Mouse (Mus musculus): ENCODE data around the gene Camk1g. TPM values are rescaled to one million over a fixed set of nuclear protein-coding genes. Genes with fewer than 3 reads are reported as not detected.

Camk1g gene
- polyA plus RNA-seq, 1 experiment from 2014 or later: 9.4 TPM

DNA sequence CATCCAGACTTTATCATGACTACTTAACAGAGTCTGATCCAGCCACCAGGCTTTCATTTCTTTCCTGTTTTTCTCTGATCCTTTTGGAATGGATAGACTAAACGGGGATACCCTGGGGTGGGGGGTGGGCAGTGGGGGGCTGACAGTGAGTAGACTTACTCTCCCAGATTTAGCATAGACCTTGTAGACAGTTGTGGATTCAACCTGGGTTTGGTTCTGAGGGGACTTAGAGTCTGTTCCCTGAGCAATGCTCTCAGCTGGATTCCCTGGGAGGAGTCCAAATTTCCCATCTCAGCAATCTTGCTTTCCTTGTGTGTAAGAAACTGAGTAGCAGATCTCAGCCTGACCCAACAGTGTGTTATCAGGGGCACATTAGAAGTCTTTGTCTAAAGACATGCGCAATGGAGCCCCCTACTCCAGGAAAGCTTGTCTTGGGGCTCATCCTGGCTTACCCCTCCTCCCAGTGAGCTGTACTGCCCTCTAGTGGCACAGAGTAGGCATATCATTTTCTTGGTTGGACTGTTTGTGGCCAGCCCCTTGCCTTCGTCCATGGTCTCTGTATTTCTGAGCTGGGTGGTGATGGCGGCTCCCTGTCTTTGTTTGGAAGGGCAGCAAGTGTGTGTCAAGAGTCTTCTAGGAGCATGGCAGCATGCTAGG lies 6.5 kb upstream of the Camk1g start:
- Histone ChIP-seq H3K4me2 (ENCODE audit: low read length) (no peak overlapping the region), H3K36me3 (ENCODE audit: control insufficient read depth, insufficient read depth, low read length) (no peaks in the 10 kb centered on the region), H3K27ac (replicated peaks in 1 of 2; ENCODE audit: control insufficient read depth in 1 of 2, insufficient read depth in 1 of 2, low read depth in 2 of 2, low read length in 2 of 2) (no peak overlapping the region), H3K4me1 (ENCODE audit: control insufficient read depth in 2 of 2, insufficient read depth in 2 of 2, low read length in 2 of 2) (peaks cover 6 to 12% of the 10 kb centered on the region in 2 experiments), H3K4me3 (ENCODE audit: control insufficient read depth in 1 of 2, insufficient read depth in 1 of 2, low read depth in 1 of 2, low read length in 2 of 2) (no peak overlapping the region), H3K9ac (ENCODE audit: low read length) (no peak overlapping the region), H3K9me3 (ENCODE audit: control insufficient read depth, low read length) (no peaks in the 10 kb centered on the region), H3K27me3 (ENCODE audit: control insufficient read depth, insufficient read depth, low read length) (no peaks in the 10 kb centered on the region)
- 23% methylated on average over 4 of the region's 4 CpGs for WGBS
- peak; percentile 52; the same call in 1 of the 2 replicates for ATAC-seq (ENCODE audit: insufficient number of reproducible peaks, insufficient read depth, low FRiP score, low read depth)

DNA sequence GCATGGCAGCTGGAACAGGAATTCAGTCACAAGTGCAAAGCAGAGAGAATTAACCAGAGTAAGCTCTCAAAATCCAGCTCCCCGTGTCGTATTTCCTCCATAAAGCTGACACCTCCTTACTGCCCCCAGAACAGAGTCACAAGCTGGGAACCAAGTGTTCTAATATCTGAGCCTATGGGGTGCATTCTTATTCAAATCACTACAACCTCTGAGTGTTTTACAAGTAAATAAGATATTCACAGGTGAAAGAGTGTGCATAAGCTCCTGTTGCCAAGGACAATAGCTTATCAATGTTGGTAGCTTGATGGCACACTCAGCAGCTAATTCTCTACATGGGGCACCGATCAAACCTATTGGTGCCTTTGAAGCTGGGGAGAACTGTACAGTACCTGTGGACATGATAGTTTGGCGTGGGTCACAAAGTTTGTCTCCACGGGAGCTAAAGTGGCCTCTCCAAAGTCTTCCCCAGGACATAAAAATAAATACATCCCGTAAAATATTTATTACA lies 3.9 kb upstream of the Camk1g start:
- WGBS: 82% methylated on average over 6 of the region's 6 CpGs

DNA sequence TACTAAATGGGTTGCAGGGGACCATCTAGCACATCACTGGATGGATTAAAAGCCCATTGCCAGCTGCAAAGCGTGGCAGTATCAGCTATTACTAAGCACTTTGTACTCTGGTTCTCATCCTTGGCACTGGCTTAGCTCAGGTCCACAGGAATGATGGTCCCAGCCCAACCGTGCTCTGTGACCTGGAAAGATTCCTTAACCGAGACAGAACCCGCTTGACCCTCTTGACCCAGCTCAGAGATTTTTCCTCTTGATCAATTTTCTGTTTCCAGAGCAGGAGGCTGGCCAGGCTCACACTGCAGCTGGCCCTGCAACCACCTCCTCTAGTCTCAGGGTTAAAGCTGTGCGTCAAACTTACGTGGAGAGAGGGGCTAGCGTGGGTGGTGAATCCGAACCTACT lies 1.0 kb downstream of the Camk1g start:
- Histone ChIP-seq H3K27ac (replicated peaks in 1 of 2; ENCODE audit: control insufficient read depth in 1 of 2, insufficient read depth in 1 of 2, low read depth in 2 of 2, low read length in 2 of 2) (0 out of 4 replicates have a peak overlapping the region, but pooled peaks of 1 of the 2 experiments have one; percentile 60), H3K4me3 (ENCODE audit: control insufficient read depth in 1 of 2, insufficient read depth in 1 of 2, low read depth in 1 of 2, low read length in 2 of 2) (peak overlapping the region; percentile 49 to 58), H3K9me3 (ENCODE audit: control insufficient read depth, low read length) (no peaks in the 10 kb centered on the region), H3K27me3 (ENCODE audit: control insufficient read depth, insufficient read depth, low read length) (no peaks in the 10 kb centered on the region; the same call in 1 of the 2 replicates), H3K9ac (ENCODE audit: low read length) (peak overlapping the region; percentile 77), H3K4me1 (ENCODE audit: control insufficient read depth in 2 of 2, insufficient read depth in 2 of 2, low read length in 2 of 2) (peaks cover 27 to 34% of the 10 kb centered on the region in 2 experiments), H3K36me3 (ENCODE audit: control insufficient read depth, insufficient read depth, low read length) (no peaks in the 10 kb centered on the region), H3K4me2 (ENCODE audit: low read length) (peak overlapping the region; percentile 77)
- WGBS: 52% methylated on average over 8 of the region's 8 CpGs
- ATAC-seq (ENCODE audit: insufficient number of reproducible peaks, insufficient read depth, low FRiP score, low read depth): no peak

More for the DNA sequence above, 3.9 kb upstream of the Camk1g start:
- ATAC-seq (ENCODE audit: insufficient number of reproducible peaks, insufficient read depth, low FRiP score, low read depth): no peak
- Histone ChIP-seq H3K9me3 (ENCODE audit: control insufficient read depth, low read length) (no peaks in the 10 kb centered on the region), H3K4me2 (ENCODE audit: low read length) (no peak overlapping the region), H3K4me3 (ENCODE audit: control insufficient read depth in 1 of 2, insufficient read depth in 1 of 2, low read depth in 1 of 2, low read length in 2 of 2) (no peak overlapping the region), H3K4me1 (ENCODE audit: control insufficient read depth in 2 of 2, insufficient read depth in 2 of 2, low read length in 2 of 2) (peaks cover 19 to 24% of the 10 kb centered on the region in 2 experiments), H3K27me3 (ENCODE audit: control insufficient read depth, insufficient read depth, low read length) (no peaks in the 10 kb centered on the region), H3K9ac (ENCODE audit: low read length) (no peak overlapping the region), H3K36me3 (ENCODE audit: control insufficient read depth, insufficient read depth, low read length) (no peaks in the 10 kb centered on the region), H3K27ac (replicated peaks in 1 of 2; ENCODE audit: control insufficient read depth in 1 of 2, insufficient read depth in 1 of 2, low read depth in 2 of 2, low read length in 2 of 2) (no peak overlapping the region)

DNA sequence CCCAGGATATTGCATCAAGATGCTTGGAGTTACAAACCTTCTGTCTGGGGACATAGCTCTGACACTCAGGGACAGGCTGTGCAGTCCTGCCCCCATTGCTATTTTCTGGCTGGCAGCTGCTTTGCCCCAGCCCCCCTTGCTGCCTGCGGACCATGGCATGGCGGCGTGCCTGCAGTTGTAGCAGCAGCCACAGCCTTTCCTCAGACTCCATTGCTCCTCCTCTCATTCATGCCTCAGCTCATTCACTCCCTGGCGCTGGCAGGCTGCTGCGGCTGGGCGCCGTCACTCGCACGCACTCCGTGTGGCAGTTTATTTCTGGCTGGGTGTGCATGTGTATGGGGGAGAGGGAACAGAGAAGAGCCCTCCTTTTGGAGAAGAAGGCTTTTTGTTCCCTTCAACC lies 2.0 kb downstream of the Camk1g start:
- 24% methylated on average over 10 of the region's 10 CpGs for WGBS
- no peak overlapping the region; a peak in 1 of 4 replicates for H3K4me3 ChIP-seq (ENCODE audit: control insufficient read depth in 1 of 2, insufficient read depth in 1 of 2, low read depth in 1 of 2, low read length in 2 of 2)
- H3K27me3 ChIP-seq (ENCODE audit: control insufficient read depth, insufficient read depth, low read length): no peaks in the 10 kb centered on the region; the same call in 1 of the 2 replicates
- ATAC-seq (ENCODE audit: insufficient number of reproducible peaks, insufficient read depth, low FRiP score, low read depth): peak; percentile 59
- H3K9me3 ChIP-seq (ENCODE audit: control insufficient read depth, low read length): no peaks in the 10 kb centered on the region
- no peaks in the 10 kb centered on the region for H3K36me3 ChIP-seq (ENCODE audit: control insufficient read depth, insufficient read depth, low read length)
- peak overlapping the region; percentile 62 for H3K9ac ChIP-seq (ENCODE audit: low read length)
- H3K4me1 ChIP-seq (ENCODE audit: control insufficient read depth in 2 of 2, insufficient read depth in 2 of 2, low read length in 2 of 2): peaks cover 27 to 34% of the 10 kb centered on the region in 2 experiments
- H3K4me2 ChIP-seq (ENCODE audit: low read length): peak overlapping the region; percentile 53
- H3K27ac ChIP-seq (replicated peaks in 1 of 2; ENCODE audit: control insufficient read depth in 1 of 2, insufficient read depth in 1 of 2, low read depth in 2 of 2, low read length in 2 of 2): peak overlapping the region; percentile 34 to 69

DNA sequence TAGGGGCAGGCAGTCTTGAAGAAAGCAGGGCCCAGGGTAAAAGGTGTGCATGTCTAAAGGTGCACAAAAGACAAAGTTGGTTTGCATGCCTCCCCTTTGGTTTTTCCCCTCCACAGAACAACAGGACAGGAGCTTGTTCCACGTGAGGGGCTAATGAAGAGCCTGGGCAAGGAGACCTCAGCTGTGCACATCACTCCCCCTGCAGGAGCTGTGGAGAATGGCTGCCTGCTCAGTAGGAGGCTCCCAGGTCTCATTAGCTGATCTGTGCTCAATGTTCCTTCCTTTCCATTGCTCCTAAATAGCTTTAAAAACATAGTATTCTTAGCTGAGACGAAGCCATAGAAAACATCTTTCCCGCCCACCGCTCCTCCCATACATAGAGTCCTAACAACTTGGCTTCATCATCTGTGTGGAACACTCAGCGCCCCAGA lies 6.3 kb downstream of the Camk1g start:
- Histone ChIP-seq H3K4me3 (ENCODE audit: control insufficient read depth in 1 of 2, insufficient read depth in 1 of 2, low read depth in 1 of 2, low read length in 2 of 2) (no peak overlapping the region), H3K9me3 (ENCODE audit: control insufficient read depth, low read length) (no peaks in the 10 kb centered on the region), H3K4me1 (ENCODE audit: control insufficient read depth in 2 of 2, insufficient read depth in 2 of 2, low read length in 2 of 2) (peaks cover 17 to 19% of the 10 kb centered on the region in 2 experiments), H3K27me3 (ENCODE audit: control insufficient read depth, insufficient read depth, low read length) (no peaks in the 10 kb centered on the region; the same call in 1 of the 2 replicates), H3K27ac (replicated peaks in 1 of 2; ENCODE audit: control insufficient read depth in 1 of 2, insufficient read depth in 1 of 2, low read depth in 2 of 2, low read length in 2 of 2) (no peak overlapping the region), H3K36me3 (ENCODE audit: control insufficient read depth, insufficient read depth, low read length) (no peaks in the 10 kb centered on the region), H3K9ac (ENCODE audit: low read length) (no peak overlapping the region), H3K4me2 (ENCODE audit: low read length) (no peak overlapping the region)
- 63% methylated on average over 5 of the region's 5 CpGs for WGBS
- no peak for ATAC-seq (ENCODE audit: insufficient number of reproducible peaks, insufficient read depth, low FRiP score, low read depth)

DNA sequence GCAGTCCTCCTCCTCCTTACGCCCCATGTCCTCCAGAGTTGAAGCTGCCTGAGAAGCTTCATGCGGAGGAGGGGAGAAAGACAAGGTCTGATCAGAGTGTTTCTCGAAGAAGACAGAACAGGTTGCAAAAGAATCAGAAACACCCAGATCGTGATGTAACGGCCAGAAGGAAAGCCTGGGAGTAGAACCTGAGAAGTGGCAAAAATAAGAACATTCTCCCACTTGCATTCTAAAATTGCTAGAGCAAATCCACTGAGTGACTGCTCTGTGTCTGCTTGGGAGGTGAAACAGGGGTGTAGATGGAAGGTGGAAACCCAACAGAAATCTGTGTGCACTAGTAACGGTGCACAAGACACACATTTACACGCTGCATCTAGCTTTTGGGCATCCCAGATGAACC lies 8.0 kb downstream of the Camk1g start:
- H3K9me3 ChIP-seq (ENCODE audit: control insufficient read depth, low read length): no peaks in the 10 kb centered on the region
- 81% methylated on average over 7 of the region's 7 CpGs for WGBS
- peaks cover 0 to 7% of the 10 kb centered on the region in 2 experiments; a peak in 2 of 4 replicates for H3K4me1 ChIP-seq (ENCODE audit: control insufficient read depth in 2 of 2, insufficient read depth in 2 of 2, low read length in 2 of 2)
- H3K4me3 ChIP-seq (ENCODE audit: control insufficient read depth in 1 of 2, insufficient read depth in 1 of 2, low read depth in 1 of 2, low read length in 2 of 2): no peak overlapping the region
- ATAC-seq (ENCODE audit: insufficient number of reproducible peaks, insufficient read depth, low FRiP score, low read depth): no peak
- no peak overlapping the region for H3K27ac ChIP-seq (replicated peaks in 1 of 2; ENCODE audit: control insufficient read depth in 1 of 2, insufficient read depth in 1 of 2, low read depth in 2 of 2, low read length in 2 of 2)
- H3K9ac ChIP-seq (ENCODE audit: low read length): no peak overlapping the region
- no peaks in the 10 kb centered on the region for H3K36me3 ChIP-seq (ENCODE audit: control insufficient read depth, insufficient read depth, low read length)
- no peaks in the 10 kb centered on the region; the same call in 1 of the 2 replicates for H3K27me3 ChIP-seq (ENCODE audit: control insufficient read depth, insufficient read depth, low read length)
- H3K4me2 ChIP-seq (ENCODE audit: low read length): no peak overlapping the region

DNA sequence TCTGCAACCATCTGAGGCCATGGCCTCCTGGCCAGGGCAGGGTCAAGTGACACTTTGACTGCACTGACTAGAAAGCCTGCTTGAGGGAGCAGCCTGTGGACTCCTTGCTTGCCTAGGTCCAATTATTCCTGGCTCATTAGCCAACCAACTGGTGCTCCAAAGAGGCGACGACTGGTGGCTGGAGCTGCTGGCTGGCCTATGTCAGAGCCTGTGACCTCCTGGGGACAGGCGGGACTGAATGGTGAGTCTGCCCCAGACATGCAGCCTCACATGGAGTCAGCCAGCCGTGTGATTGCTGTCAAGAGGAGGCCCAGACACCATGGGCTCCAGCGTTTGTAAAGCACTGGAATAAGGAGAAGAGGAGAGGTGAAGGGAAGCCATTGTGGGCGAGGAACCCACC lies 8.9 kb downstream of the Camk1g start:
- Histone ChIP-seq H3K4me3 (ENCODE audit: control insufficient read depth in 1 of 2, insufficient read depth in 1 of 2, low read depth in 1 of 2, low read length in 2 of 2) (no peak overlapping the region), H3K9me3 (ENCODE audit: control insufficient read depth, low read length) (no peaks in the 10 kb centered on the region), H3K9ac (ENCODE audit: low read length) (no peak overlapping the region), H3K27ac (replicated peaks in 1 of 2; ENCODE audit: control insufficient read depth in 1 of 2, insufficient read depth in 1 of 2, low read depth in 2 of 2, low read length in 2 of 2) (no peak overlapping the region), H3K4me2 (ENCODE audit: low read length) (no peak overlapping the region), H3K36me3 (ENCODE audit: control insufficient read depth, insufficient read depth, low read length) (0 out of 2 replicates have a peak, but pooled peaks cover 4% of the 10 kb centered on the region), H3K27me3 (ENCODE audit: control insufficient read depth, insufficient read depth, low read length) (no peaks in the 10 kb centered on the region), H3K4me1 (ENCODE audit: control insufficient read depth in 2 of 2, insufficient read depth in 2 of 2, low read length in 2 of 2) (peaks cover 0 to 7% of the 10 kb centered on the region in 2 experiments; a peak in 2 of 4 replicates)
- WGBS: 51% methylated on average over 6 of the region's 6 CpGs
- ATAC-seq (ENCODE audit: insufficient number of reproducible peaks, insufficient read depth, low FRiP score, low read depth): no peak
